Mouse (Mus musculus): Measurements from ENCODE around the gene Adap2.
"Not testable (repeated sequence)": the region's sequence is repeated elsewhere in the genome, so short reads cannot be mapped to it uniquely, and the experiment has no call there.

The Adap2 gene

GRCm38 (mm10) chr11:80161041-80161440, 7.1 kb downstream of the Adap2 start:
- no peak for DNase-seq

GRCm38 (mm10) chr11:80163362-80164116, 9.6 kb downstream of the Adap2 start:
- no peak for DNase-seq

GRCm38 (mm10) chr11:80164224-80164623, 10.3 kb downstream of the Adap2 start:
- no peak for DNase-seq

- no peak for DNase-seq
Measured at GRCm38 (mm10) chr11:80168121-80168520, 14.2 kb downstream of the Adap2 start.

GRCm38 (mm10) chr11:80168611-80169249, 14.8 kb downstream of the Adap2 start:
- DNase-seq: no peak

GRCm38 (mm10) chr11:80169629-80170028, 15.7 kb downstream of the Adap2 start:
- DNase-seq: no peak

GRCm38 (mm10) chr11:80170351-80170750, 16.4 kb downstream of the Adap2 start:
- DNase-seq: no peak

- DNase-seq: peak; percentile 25
Measured at GRCm38 (mm10) chr11:80171884-80172283, 18.0 kb downstream of the Adap2 start.

- DNase-seq: no peak
Measured at GRCm38 (mm10) chr11:80173963-80174670, 20.2 kb downstream of the Adap2 start.

- no peak for DNase-seq
Measured at GRCm38 (mm10) chr11:80176911-80177895, 23.3 kb downstream of the Adap2 start.

- no peak for DNase-seq
Measured at GRCm38 (mm10) chr11:80178316-80178715, 24.4 kb downstream of the Adap2 start.

GRCm38 (mm10) chr11:80181021-80181749, 27.3 kb downstream of the Adap2 start:
- DNase-seq: no peak

- DNase-seq: not testable (repeated sequence)
Measured at GRCm38 (mm10) chr11:80183054-80183704, 29.3 kb downstream of the Adap2 start.

- peak; percentile 89 for DNase-seq
Measured at GRCm38 (mm10) chr11:80183705-80184255, 29.9 kb downstream of the Adap2 start, which contains the start of gene Rnf135. Rnf135 (plus strand) TSS chr11:80183851.

- DNase-seq: no peak
Measured at GRCm38 (mm10) chr11:80184531-80185071, 30.7 kb downstream of the Adap2 start.

GRCm38 (mm10) chr11:80185441-80185976, 31.6 kb downstream of the Adap2 start:
- not testable (repeated sequence) for DNase-seq

- no peak for DNase-seq
Measured at GRCm38 (mm10) chr11:80190280-80190679, 36.4 kb downstream of the Adap2 start.

- no peak for DNase-seq
Measured at GRCm38 (mm10) chr11:80193827-80194226, 39.9 kb downstream of the Adap2 start.

- DNase-seq: no peak
Measured at GRCm38 (mm10) chr11:80196351-80196750, 42.4 kb downstream of the Adap2 start.

GRCm38 (mm10) chr11:80199316-80199715, 45.4 kb downstream of the Adap2 start:
- DNase-seq: no peak
